Mouse (Mus musculus): Measurements from ENCODE around the gene Cdca3. TPM values are rescaled to one million over a fixed set of nuclear protein-coding genes. Genes with fewer than 3 reads are reported as not detected.
"Not testable (repeated sequence)": the region's sequence is repeated elsewhere in the genome, so short reads cannot be mapped to it uniquely, and the experiment has no call there.

The Cdca3 gene
- polyA plus RNA-seq, 1 experiment from 2014 or later, result 115 TPM

GRCm38 (mm10) chr6:124803061-124803460 lies 26.3 kb upstream of the Cdca3 start:
- H3K4me1 ChIP-seq, result peaks cover 6% of the 10 kb centered on the region
- no peak overlapping the region for H3K9ac ChIP-seq
- no peak overlapping the region for H3K4me3 ChIP-seq
- no peaks in the 10 kb centered on the region for H3K27me3 ChIP-seq (replicated peaks)
- no peak for ATAC-seq (ENCODE audit: low FRiP score, low read depth)
- H3K36me3 ChIP-seq, result no peaks in the 10 kb centered on the region
- WGBS, result 75% methylated on average over 3 of the region's 3 CpGs
- H3K4me2 ChIP-seq (replicated peaks), result no peak overlapping the region
- H3K27ac ChIP-seq, result no peak overlapping the region
- no peaks in the 10 kb centered on the region for H3K9me3 ChIP-seq

GRCm38 (mm10) chr6:124803691-124804090 lies 25.7 kb upstream of the Cdca3 start:
- H3K4me3 ChIP-seq; ATAC-seq (ENCODE audit: low FRiP score, low read depth); H3K27me3 ChIP-seq (replicated peaks); H3K9me3 ChIP-seq; H3K36me3 ChIP-seq; H3K27ac ChIP-seq; H3K9ac ChIP-seq; H3K4me2 ChIP-seq (replicated peaks): not testable (repeated sequence)
- WGBS, result 98% methylated on average over 4 of the region's 4 CpGs
- H3K4me1 ChIP-seq, result peaks cover 12% of the 10 kb centered on the region

GRCm38 (mm10) chr6:124804341-124804740 lies 25.0 kb upstream of the Cdca3 start:
- no peak for ATAC-seq (ENCODE audit: low FRiP score, low read depth)
- Histone ChIP-seq H3K27me3 (replicated peaks) (no peaks in the 10 kb centered on the region), H3K27ac (no peak overlapping the region), H3K4me2 (replicated peaks) (no peak overlapping the region), H3K36me3 (no peaks in the 10 kb centered on the region), H3K9me3 (no peaks in the 10 kb centered on the region), H3K9ac (no peak overlapping the region), H3K4me3 (no peak overlapping the region), H3K4me1 (peaks cover 19% of the 10 kb centered on the region)
- 92% methylated on average over 3 of the region's 3 CpGs for WGBS

GRCm38 (mm10) chr6:124805341-124806321 lies 23.7 kb upstream of the Cdca3 start:
- Histone ChIP-seq H3K9ac (peak overlapping the region; percentile 48), H3K4me2 (replicated peaks) (peak overlapping the region; percentile 81), H3K36me3 (no peaks in the 10 kb centered on the region), H3K9me3 (no peaks in the 10 kb centered on the region), H3K4me3 (peak overlapping the region; percentile 34), H3K27me3 (replicated peaks) (no peaks in the 10 kb centered on the region), H3K27ac (no peak overlapping the region), H3K4me1 (peaks cover 28% of the 10 kb centered on the region)
- 1% methylated on average over 34 of the region's 34 CpGs for WGBS
- peak; percentile 82 for ATAC-seq (ENCODE audit: low FRiP score, low read depth)

- WGBS, result 72% methylated on average over 7 of the region's 7 CpGs
- H3K9me3 ChIP-seq, result no peaks in the 10 kb centered on the region
- H3K27me3 ChIP-seq (replicated peaks), result no peaks in the 10 kb centered on the region
- peaks cover 28% of the 10 kb centered on the region for H3K4me1 ChIP-seq
- H3K36me3 ChIP-seq, result peaks cover 4% of the 10 kb centered on the region
- no peak overlapping the region for H3K27ac ChIP-seq
- H3K4me2 ChIP-seq (replicated peaks), result peak overlapping the region; percentile 81
- H3K4me3 ChIP-seq, result no peak overlapping the region
- ATAC-seq (ENCODE audit: low FRiP score, low read depth), result no peak
- H3K9ac ChIP-seq, result no peak overlapping the region
These were observed 22.8 kb upstream of the Cdca3 start for GRCm38 (mm10) chr6:124806446-124807140.

- Histone ChIP-seq H3K36me3 (peaks cover 11% of the 10 kb centered on the region), H3K27ac (no peak overlapping the region), H3K27me3 (replicated peaks) (no peaks in the 10 kb centered on the region), H3K4me1 (peaks cover 35% of the 10 kb centered on the region), H3K4me3 (no peak overlapping the region), H3K4me2 (replicated peaks) (no peak overlapping the region), H3K9me3 (no peaks in the 10 kb centered on the region), H3K9ac (no peak overlapping the region)
- 87% methylated on average over 4 of the region's 4 CpGs for WGBS
- ATAC-seq (ENCODE audit: low FRiP score, low read depth), result no peak
These were observed 22.0 kb upstream of the Cdca3 start for GRCm38 (mm10) chr6:124807366-124807765.

- no peaks in the 10 kb centered on the region for H3K9me3 ChIP-seq
- H3K9ac ChIP-seq, result no peak overlapping the region
- peak overlapping the region; percentile 51; the same call in 1 of the 2 replicates for H3K4me3 ChIP-seq
- H3K4me1 ChIP-seq, result peaks cover 41% of the 10 kb centered on the region
- H3K4me2 ChIP-seq (replicated peaks), result peak overlapping the region; percentile 97
- no peak overlapping the region for H3K27ac ChIP-seq
- ATAC-seq (ENCODE audit: low FRiP score, low read depth), result no peak
- WGBS, result 88% methylated on average over 6 of the region's 6 CpGs
- no peaks in the 10 kb centered on the region for H3K27me3 ChIP-seq (replicated peaks)
- peaks cover 12% of the 10 kb centered on the region for H3K36me3 ChIP-seq
These were observed 21.4 kb upstream of the Cdca3 start for GRCm38 (mm10) chr6:124807986-124808357.

- peak; percentile 21 for ATAC-seq (ENCODE audit: low FRiP score, low read depth)
- Histone ChIP-seq H3K4me3 (peak within 1 kb of the TSS; percentile 51), H3K4me2 (replicated peaks) (peak within 1 kb of the TSS; percentile 97), H3K36me3 (peaks cover 12% of the 10 kb centered on the region), H3K9me3 (no peaks in the 10 kb centered on the region), H3K27me3 (replicated peaks) (no peaks in the 10 kb centered on the region), H3K27ac (peak within 1 kb of the TSS; percentile 53; the same call in 1 of the 2 replicates), H3K4me1 (peaks cover 46% of the 10 kb centered on the region), H3K9ac (peak within 1 kb of the TSS; percentile 75)
- 5% methylated on average over 29 of the region's 29 CpGs for WGBS
These were observed 20.9 kb upstream of the Cdca3 start, which contains the start of gene Spsb2 for GRCm38 (mm10) chr6:124808358-124809012. Gene Spsb2, plus strand, starts transcription at chr6:124808661.

- Histone ChIP-seq H3K4me3 (peak overlapping the region; percentile 51), H3K36me3 (peaks cover 12% of the 10 kb centered on the region), H3K9me3 (no peaks in the 10 kb centered on the region), H3K9ac (peak overlapping the region; percentile 75), H3K4me2 (replicated peaks) (peak overlapping the region; percentile 97), H3K4me1 (peaks cover 47% of the 10 kb centered on the region), H3K27ac (peak overlapping the region; percentile 53; the same call in 1 of the 2 replicates), H3K27me3 (replicated peaks) (no peaks in the 10 kb centered on the region)
- WGBS, result under 1% methylated on average over 35 of the region's 35 CpGs
- ATAC-seq (ENCODE audit: low FRiP score, low read depth), result peak; percentile 11
These were observed 20.1 kb upstream of the Cdca3 start for GRCm38 (mm10) chr6:124809052-124809774.

- Histone ChIP-seq H3K9ac (peak overlapping the region; percentile 75), H3K4me3 (peak overlapping the region; percentile 51), H3K9me3 (no peaks in the 10 kb centered on the region), H3K36me3 (peaks cover 12% of the 10 kb centered on the region), H3K4me1 (peaks cover 55% of the 10 kb centered on the region), H3K27ac (no peak overlapping the region), H3K27me3 (replicated peaks) (no peaks in the 10 kb centered on the region), H3K4me2 (replicated peaks) (peak overlapping the region; percentile 97)
- WGBS, result 50% methylated on average over 14 of the region's 14 CpGs
- ATAC-seq (ENCODE audit: low FRiP score, low read depth), result no peak
These were observed 19.4 kb upstream of the Cdca3 start for GRCm38 (mm10) chr6:124809775-124810538.
